ENCODE assay signal across 7 mouse cellular contexts in genomic region chr7:130257991-130258703, GRCm38 (mm10).
DNase-seq lines count a peak whose midpoint lies in the region; ATAC-seq and TF ChIP-seq lines count a peak whose summit lies in the region.

No protein-coding gene starts in this region.

- H3K4me1 ChIP-seq in lung, embryonic 15.5 days, result peaks cover 83% of the 10 kb centered on the region
- H3K4me1 ChIP-seq in lung, adult 2 months (ENCODE audit: control insufficient read depth, insufficient read depth, low read length), result peaks cover 26% of the 10 kb centered on the region
- peaks cover 86% of the 10 kb centered on the region for H3K4me1 ChIP-seq in forebrain, embryonic 12.5 days
- peaks cover 85% of the 10 kb centered on the region for H3K4me1 ChIP-seq in limb, embryonic 10.5 days
- H3K4me1 ChIP-seq in stomach, embryonic 16.5 days (ENCODE audit: control insufficient read depth, insufficient read depth, low read length), result peaks cover 62% of the 10 kb centered on the region

- H3K4me2 ChIP-seq in lung, embryonic 15.5 days, result peak overlapping the region; percentile 72
- H3K4me2 ChIP-seq in forebrain, embryonic 12.5 days, result peak overlapping the region; percentile 75
- H3K4me2 ChIP-seq in stomach, embryonic 16.5 days (ENCODE audit: low read depth, low read length), result peak overlapping the region; percentile 75

- H3K9me3 ChIP-seq in lung, embryonic 15.5 days, result no peaks in the 10 kb centered on the region
- no peaks in the 10 kb centered on the region for H3K9me3 ChIP-seq in forebrain, embryonic 12.5 days
- no peaks in the 10 kb centered on the region for H3K9me3 ChIP-seq in limb, embryonic 10.5 days (replicated peaks)
- no peaks in the 10 kb centered on the region for H3K9me3 ChIP-seq in stomach, embryonic 16.5 days (replicated peaks; ENCODE audit: control insufficient read depth, low read length)

- no peak for DNase-seq in lung, adult 2 months
- no peak for DNase-seq in limb, embryonic 10.5 days (ENCODE audit: low spot score)
- DNase-seq in frontal cortex, postnatal 36 days (ENCODE audit: low spot score in 2 of 2), result no peak

- no peak for TF ChIP-seq CTCF in lung, adult 2 months (IDR thresholded peaks at IDR 0.05; ENCODE audit: insufficient read depth, low read length)

- no peak for TF ChIP-seq POLR2A in lung, adult 2 months (IDR thresholded peaks at IDR 0.05; ENCODE audit: borderline replicate concordance, extremely low read depth, low read depth, low read length)

- 31% methylated on average over 8 of the region's 8 CpGs for WGBS in lung, embryonic 15.5 days
- 40% methylated on average over 8 of the region's 8 CpGs for WGBS in lung, adult 2 months
- 4% methylated on average over 8 of the region's 8 CpGs for WGBS in forebrain, embryonic 12.5 days
- WGBS in limb, embryonic 10.5 days, result 19% methylated on average over 8 of the region's 8 CpGs
- 29% methylated on average over 8 of the region's 8 CpGs for WGBS in stomach, embryonic 16.5 days

- peak overlapping the region; percentile 18; the same call in 1 of the 2 replicates for H3K27ac ChIP-seq in lung, embryonic 15.5 days
- peak overlapping the region; percentile 32; the same call in 1 of the 2 replicates for H3K27ac ChIP-seq in forebrain, embryonic 12.5 days
- H3K27ac ChIP-seq in limb, embryonic 10.5 days, result peak overlapping the region; percentile 68; the same call in 1 of the 2 replicates
- peak overlapping the region; percentile 65; the same call in 1 of the 2 replicates for H3K27ac ChIP-seq in stomach, embryonic 16.5 days (ENCODE audit: low read length)

- no peak overlapping the region for H3K9ac ChIP-seq in lung, embryonic 15.5 days
- H3K9ac ChIP-seq in forebrain, embryonic 12.5 days, result no peak overlapping the region
- peak overlapping the region; percentile 33 for H3K9ac ChIP-seq in stomach, embryonic 16.5 days (ENCODE audit: low read length)

- H3K4me3 ChIP-seq in lung, embryonic 15.5 days, result 0 out of 2 replicates have a peak overlapping the region, but pooled peaks have one; percentile 75
- no peak overlapping the region for H3K4me3 ChIP-seq in lung, adult 2 months (replicated peaks; ENCODE audit: extremely low read depth, low read depth, low read length)
- peak overlapping the region; percentile 3; the same call in 1 of the 2 replicates for H3K4me3 ChIP-seq in forebrain, embryonic 12.5 days (replicated peaks)
- 0 out of 2 replicates have a peak overlapping the region, but pooled peaks have one; percentile 14 for H3K4me3 ChIP-seq in limb, embryonic 10.5 days
- H3K4me3 ChIP-seq in stomach, embryonic 16.5 days (replicated peaks; ENCODE audit: low read length), result peak overlapping the region; percentile 77

- H3K36me3 ChIP-seq in lung, embryonic 15.5 days, result 0 out of 2 replicates have a peak, but pooled peaks cover 7% of the 10 kb centered on the region
- H3K36me3 ChIP-seq in forebrain, embryonic 12.5 days (replicated peaks), result peaks cover 17% of the 10 kb centered on the region
- H3K36me3 ChIP-seq in limb, embryonic 10.5 days, result peaks cover 21% of the 10 kb centered on the region
- 0 out of 2 replicates have a peak, but pooled peaks cover 4% of the 10 kb centered on the region for H3K36me3 ChIP-seq in stomach, embryonic 16.5 days (ENCODE audit: control insufficient read depth, insufficient read depth, low read length)

- ATAC-seq in lung, embryonic 15.5 days (ENCODE audit: borderline replicate concordance, extremely low read depth, low FRiP score, low TSS enrichment), result no peak
- peak; percentile 70 for ATAC-seq in forebrain, embryonic 12.5 days (ENCODE audit: low FRiP score)
- ATAC-seq in stomach, embryonic 16.5 days (ENCODE audit: insufficient read depth, low FRiP score), result no peak
- no peak for ATAC-seq in monocyte, adult 5-6 weeks (replicated peaks; ENCODE audit: insufficient number of reproducible peaks, low FRiP score, low TSS enrichment, poor library complexity, severe bottlenecking)

- H3K27me3 ChIP-seq in lung, embryonic 15.5 days, result no peaks in the 10 kb centered on the region
- peaks cover 63% of the 10 kb centered on the region for H3K27me3 ChIP-seq in forebrain, embryonic 12.5 days
- H3K27me3 ChIP-seq in limb, embryonic 10.5 days (ENCODE audit: low read depth, poor library complexity, severe bottlenecking), result peaks cover 31% of the 10 kb centered on the region
- no peaks in the 10 kb centered on the region for H3K27me3 ChIP-seq in stomach, embryonic 16.5 days (ENCODE audit: control insufficient read depth, insufficient read depth, low read length)

Comparison
In these comparisons a context has a peak if more than half of its experiments do, and no peak if none do; other contexts are left out.
1. H3K27ac ChIP-seq: peak in every context shown above with its lines; median percentile 68 in limb, embryonic 10.5 days; 65 in stomach, embryonic 16.5 days; 32 in forebrain, embryonic 12.5 days; 18 in lung, embryonic 15.5 days.